Mouse (Mus musculus): ENCODE results near the gene Ranbp6. TPM values are rescaled to one million over a fixed set of nuclear protein-coding genes. Genes with fewer than 3 reads are reported as not detected.

Gene Ranbp6
- polyA plus RNA-seq, 1 experiment from 2014 or later, result 27.3 TPM

DNA sequence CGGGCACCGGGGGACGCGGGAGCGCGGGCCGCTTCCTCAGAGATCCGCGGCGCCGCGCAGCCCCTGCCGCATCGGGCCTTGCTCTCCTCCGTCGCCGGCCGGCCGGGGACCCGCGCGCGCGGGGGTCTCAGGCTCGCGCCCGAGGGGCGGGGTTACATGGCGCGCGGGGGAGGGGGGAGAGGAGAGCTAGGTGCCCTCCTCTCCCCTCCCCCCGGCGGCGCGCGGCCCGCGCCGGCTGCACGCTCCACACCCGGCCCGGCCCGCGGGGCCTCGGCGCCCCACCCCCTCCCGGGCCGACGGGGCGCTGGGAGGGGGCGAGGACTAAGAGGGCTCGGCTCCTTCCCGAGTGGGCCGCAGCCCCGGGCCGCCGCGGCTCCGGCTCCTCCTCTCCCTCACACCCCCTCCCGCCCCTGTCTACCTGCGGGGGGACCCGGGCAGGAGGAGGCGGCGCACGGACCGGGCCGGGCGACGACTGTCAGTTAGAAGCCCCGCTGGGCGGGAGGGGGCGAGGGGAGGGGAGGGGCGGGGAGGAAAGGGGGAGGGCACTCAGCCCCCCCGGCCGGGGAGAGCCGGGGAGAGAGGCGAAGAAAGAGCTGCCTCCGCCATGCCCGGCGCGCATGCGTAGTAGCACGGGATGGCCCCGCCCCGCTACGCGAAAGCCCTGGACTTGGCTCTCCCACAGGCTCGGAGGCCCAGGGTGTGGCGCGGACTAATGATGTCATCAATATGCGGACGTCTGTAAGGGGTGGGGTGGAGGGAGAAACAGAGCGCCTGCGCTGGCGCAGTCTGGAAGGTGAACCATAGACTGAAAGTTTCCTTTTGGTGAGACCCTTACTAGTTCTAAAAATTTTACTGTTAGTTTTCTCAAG, 6.6 kb downstream of the Ranbp6 start, which contains the start of gene 9930021J03Rik:
TSS of gene 9930021J03Rik (minus strand) at position 73 of the 869 bp plus-strand sequence.
- H3K9me3 ChIP-seq, result no peaks in the 10 kb centered on the region
- H3K4me2 ChIP-seq, result peak within 1 kb of the TSS; percentile 81
- H3K27me3 ChIP-seq, result no peaks in the 10 kb centered on the region
- peak; percentile 92 for ATAC-seq (ENCODE audit: insufficient number of reproducible peaks, insufficient read depth, low FRiP score, low TSS enrichment, low read depth)
- WGBS, result 2% methylated on average over 57 of the region's 95 CpGs
- peak within 1 kb of the TSS; percentile 95 for H3K27ac ChIP-seq
- peaks cover 28% of the 10 kb centered on the region for H3K36me3 ChIP-seq
- H3K4me1 ChIP-seq (replicated peaks), result peaks cover 7% of the 10 kb centered on the region
- H3K9ac ChIP-seq (replicated peaks), result peak within 1 kb of the TSS; percentile 90
- peak within 1 kb of the TSS; percentile 94 for H3K4me3 ChIP-seq (replicated peaks)

DNA sequence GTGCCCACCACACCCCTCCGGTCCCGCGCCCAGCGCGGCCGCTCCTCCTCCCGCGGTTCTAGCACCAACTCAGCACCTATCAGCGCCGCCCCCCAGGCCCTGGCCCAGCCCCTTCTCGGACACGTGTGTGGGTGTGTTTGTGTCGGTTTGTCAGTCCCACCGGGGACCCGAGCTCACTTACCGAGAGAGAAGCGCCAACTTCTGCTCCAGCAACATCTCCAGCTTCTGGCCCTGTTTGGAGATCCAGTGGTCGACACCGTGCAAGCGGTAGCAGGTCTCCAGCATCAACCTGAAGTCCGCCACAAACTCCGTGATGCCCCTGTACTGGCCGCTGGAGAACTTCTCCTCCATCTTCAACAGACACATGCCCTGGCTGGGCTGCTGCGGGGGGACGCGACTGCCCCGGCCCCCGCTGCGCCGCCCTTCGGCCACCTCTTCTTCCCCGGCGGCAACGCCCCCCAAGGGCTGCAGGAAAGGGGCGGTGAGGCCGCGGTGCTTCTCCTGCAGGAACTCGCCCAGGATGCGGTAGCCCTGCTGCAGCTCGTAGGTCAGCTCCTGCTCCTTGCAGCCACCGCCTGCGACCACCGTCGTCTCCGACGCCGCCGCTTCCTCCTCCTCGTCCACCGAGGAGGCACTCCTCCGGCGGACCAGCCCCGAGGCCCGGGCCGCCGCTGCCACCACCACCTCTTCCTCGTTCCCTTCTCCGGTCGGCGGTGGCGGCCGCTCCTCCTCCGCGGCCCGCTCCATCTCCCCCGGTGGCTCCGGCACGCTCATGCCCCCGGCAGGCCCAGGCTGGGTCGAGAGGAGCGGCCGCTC, 7.5 kb downstream of the Ranbp6 start:
- Histone ChIP-seq H3K4me3 (replicated peaks) (peak overlapping the region; percentile 94), H3K4me1 (replicated peaks) (peaks cover 7% of the 10 kb centered on the region), H3K36me3 (peaks cover 20% of the 10 kb centered on the region), H3K4me2 (peak overlapping the region; percentile 81), H3K9me3 (no peaks in the 10 kb centered on the region), H3K27ac (peak overlapping the region; percentile 95), H3K9ac (replicated peaks) (peak overlapping the region; percentile 90), H3K27me3 (no peaks in the 10 kb centered on the region)
- peak; percentile 79 for ATAC-seq (ENCODE audit: insufficient number of reproducible peaks, insufficient read depth, low FRiP score, low TSS enrichment, low read depth)
- WGBS, result 1% methylated on average over 72 of the region's 72 CpGs

DNA sequence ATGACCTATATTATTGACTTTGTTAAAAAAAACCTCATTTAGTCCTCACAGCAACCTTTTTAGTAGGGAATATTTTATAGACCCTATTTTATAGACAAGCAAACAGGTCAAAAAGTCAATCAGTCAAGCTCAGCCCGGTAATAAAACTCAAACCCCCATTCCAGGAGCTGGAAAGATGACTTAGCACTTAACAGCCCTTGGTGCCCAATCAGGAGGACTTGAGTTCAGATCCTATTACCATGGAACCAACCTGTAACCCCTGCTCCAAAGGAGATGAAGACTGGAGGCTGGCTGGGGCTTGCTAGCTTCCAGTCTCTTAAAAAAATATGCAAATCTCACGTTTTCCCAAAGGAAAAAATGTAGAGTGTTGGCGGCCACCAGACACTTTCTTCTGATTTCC, 8.8 kb downstream of the Ranbp6 start:
- WGBS, result 47% methylated on average over 3 of the region's 3 CpGs
- peak overlapping the region; percentile 28 for H3K4me3 ChIP-seq (replicated peaks)
- no peak overlapping the region for H3K9ac ChIP-seq (replicated peaks)
- H3K27me3 ChIP-seq, result no peaks in the 10 kb centered on the region
- no peak for ATAC-seq (ENCODE audit: insufficient number of reproducible peaks, insufficient read depth, low FRiP score, low TSS enrichment, low read depth)
- peaks cover 7% of the 10 kb centered on the region for H3K4me1 ChIP-seq (replicated peaks)
- no peaks in the 10 kb centered on the region for H3K9me3 ChIP-seq
- H3K36me3 ChIP-seq, result peaks cover 6% of the 10 kb centered on the region; the same call in 1 of the 2 replicates
- peak overlapping the region; percentile 81 for H3K4me2 ChIP-seq
- H3K27ac ChIP-seq, result no peak overlapping the region

DNA sequence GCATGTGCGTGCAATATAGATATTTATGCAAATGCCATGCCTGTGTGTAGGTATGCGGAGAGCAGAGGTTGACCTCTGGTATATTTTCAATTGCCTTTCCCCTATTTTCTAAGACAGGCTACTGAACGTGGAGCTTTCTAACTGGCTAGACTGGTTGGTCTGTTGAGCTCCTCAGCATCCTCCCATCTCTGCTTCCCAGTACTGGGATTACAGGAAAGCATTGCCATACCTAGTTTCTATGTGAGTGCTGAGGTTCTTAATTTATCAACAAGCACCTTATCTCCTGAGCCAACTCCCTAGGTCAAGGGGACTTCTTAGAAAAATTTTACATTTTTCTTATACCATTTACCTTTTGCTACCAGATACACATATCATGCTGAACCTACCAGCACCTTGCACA, 15.4 kb downstream of the Ranbp6 start:
- H3K9me3 ChIP-seq, result no peaks in the 10 kb centered on the region
- 87% methylated on average over 3 of the region's 3 CpGs for WGBS
- H3K36me3 ChIP-seq, result no peaks in the 10 kb centered on the region; the same call in 1 of the 2 replicates
- no peak overlapping the region for H3K4me2 ChIP-seq
- H3K27ac ChIP-seq, result no peak overlapping the region
- H3K4me3 ChIP-seq (replicated peaks), result no peak overlapping the region
- H3K27me3 ChIP-seq, result no peaks in the 10 kb centered on the region
- H3K9ac ChIP-seq (replicated peaks), result no peak overlapping the region
- H3K4me1 ChIP-seq (replicated peaks), result no peaks in the 10 kb centered on the region
- ATAC-seq (ENCODE audit: insufficient number of reproducible peaks, insufficient read depth, low FRiP score, low TSS enrichment, low read depth), result no peak

DNA sequence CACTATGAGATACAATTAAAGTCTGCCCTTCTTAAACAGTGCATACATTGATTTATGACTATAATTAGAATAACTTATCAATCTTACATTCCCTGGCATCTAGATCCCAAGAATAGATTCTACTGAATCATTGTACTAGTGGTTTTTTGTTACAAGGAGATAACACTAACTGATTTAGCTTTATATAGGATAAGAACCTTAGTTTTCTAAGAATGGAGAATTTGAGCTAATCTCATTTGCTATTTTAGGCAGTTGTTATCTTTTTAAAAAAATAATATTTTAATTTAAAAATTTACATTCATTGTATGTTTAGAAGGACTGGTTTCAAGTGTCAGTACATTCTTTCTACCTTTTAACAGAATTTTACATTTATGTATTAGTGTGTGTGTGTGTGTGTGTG, 24.8 kb downstream of the Ranbp6 start:
- ATAC-seq (ENCODE audit: insufficient number of reproducible peaks, insufficient read depth, low FRiP score, low TSS enrichment, low read depth), result no peak
- H3K4me1 ChIP-seq (replicated peaks), result no peaks in the 10 kb centered on the region
- no peak overlapping the region for H3K27ac ChIP-seq
- H3K4me3 ChIP-seq (replicated peaks), result no peak overlapping the region
- H3K4me2 ChIP-seq, result no peak overlapping the region
- H3K27me3 ChIP-seq, result no peaks in the 10 kb centered on the region
- no peak overlapping the region for H3K9ac ChIP-seq (replicated peaks)
- H3K36me3 ChIP-seq, result peaks cover 20% of the 10 kb centered on the region; the same call in 1 of the 2 replicates
- no peaks in the 10 kb centered on the region for H3K9me3 ChIP-seq

DNA sequence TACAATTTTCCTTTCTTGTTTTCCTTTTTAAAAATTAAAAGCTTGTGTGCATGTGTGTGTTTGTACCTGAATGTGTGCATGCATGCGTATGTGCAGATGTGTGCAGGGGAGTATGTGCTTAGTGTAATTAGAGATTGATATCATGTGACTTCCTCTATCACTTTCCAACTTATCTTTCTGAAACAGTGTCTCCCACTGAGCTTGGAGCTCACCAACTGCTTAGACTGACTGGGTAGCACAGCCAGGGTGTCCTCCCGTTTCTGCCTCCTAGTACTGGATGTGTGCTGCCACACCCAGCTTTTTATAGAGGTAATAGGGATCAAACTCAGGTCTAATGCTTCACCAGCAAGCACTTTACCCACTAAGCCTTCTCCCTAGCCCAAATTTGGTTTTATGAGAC, 29.9 kb downstream of the Ranbp6 start:
- Histone ChIP-seq H3K9me3 (no peaks in the 10 kb centered on the region), H3K9ac (replicated peaks) (no peak overlapping the region), H3K4me1 (replicated peaks) (no peaks in the 10 kb centered on the region), H3K27ac (no peak overlapping the region), H3K4me2 (no peak overlapping the region), H3K36me3 (peaks cover 25% of the 10 kb centered on the region; the same call in 1 of the 2 replicates), H3K4me3 (replicated peaks) (no peak overlapping the region), H3K27me3 (no peaks in the 10 kb centered on the region)
- WGBS, result 82% methylated on average over 2 of the region's 2 CpGs
- no peak for ATAC-seq (ENCODE audit: insufficient number of reproducible peaks, insufficient read depth, low FRiP score, low TSS enrichment, low read depth)

Other genes with a start within 250 kb of the Ranbp6 start
- gene Ermp1, start 164.6 kb downstream of the Ranbp6 start, polyA plus RNA-seq (2016; fragmentation: Nextera tagmentation; extraction: Ambion mirVana), result 18.3 and 19.2 TPM in 2 replicates
- gene Mlana, start 115.2 kb downstream of the Ranbp6 start, polyA plus RNA-seq (2016; fragmentation: Nextera tagmentation; extraction: Ambion mirVana), result not detected in 2 replicates
- gene 9930021J03Rik, start 7.0 kb downstream of the Ranbp6 start, polyA plus RNA-seq (2016; fragmentation: Nextera tagmentation; extraction: Ambion mirVana), result 6.8 and 6.9 TPM in 2 replicates
- 0.13 and 0.47 TPM in 2 replicates for gene Il33, start 112.1 kb upstream of the Ranbp6 start, polyA plus RNA-seq (2016; fragmentation: Nextera tagmentation; extraction: Ambion mirVana)
- not detected in 2 replicates for gene Trpd52l3, start 190.8 kb upstream of the Ranbp6 start, polyA plus RNA-seq (2016; fragmentation: Nextera tagmentation; extraction: Ambion mirVana)
- gene Uhrf2, start 217.5 kb upstream of the Ranbp6 start, polyA plus RNA-seq (2016; fragmentation: Nextera tagmentation; extraction: Ambion mirVana), result 92.9 and 100 TPM in 2 replicates